Mouse (Mus musculus) E14TG2a.4 (cell line): Measurements from ENCODE around the gene Bhlhe40.

Source experiments
- CTCF ChIP-seq: conservative IDR thresholded peaks from 2 replicates; pipeline ENCODE4 v1.5.1; 2014; ENCODE audit warnings: low read length
- NANOG ChIP-seq: IDR thresholded peaks from 2 replicates; pipeline ENCODE4 v1.6.1; 2014; ENCODE audit warnings: borderline replicate concordance, low read length, mixed read lengths
- POU5F1 ChIP-seq: IDR thresholded peaks from 2 replicates; pipeline ENCODE4 v1.6.1; 2014; ENCODE audit warnings: low read length, borderline replicate concordance

DNA sequence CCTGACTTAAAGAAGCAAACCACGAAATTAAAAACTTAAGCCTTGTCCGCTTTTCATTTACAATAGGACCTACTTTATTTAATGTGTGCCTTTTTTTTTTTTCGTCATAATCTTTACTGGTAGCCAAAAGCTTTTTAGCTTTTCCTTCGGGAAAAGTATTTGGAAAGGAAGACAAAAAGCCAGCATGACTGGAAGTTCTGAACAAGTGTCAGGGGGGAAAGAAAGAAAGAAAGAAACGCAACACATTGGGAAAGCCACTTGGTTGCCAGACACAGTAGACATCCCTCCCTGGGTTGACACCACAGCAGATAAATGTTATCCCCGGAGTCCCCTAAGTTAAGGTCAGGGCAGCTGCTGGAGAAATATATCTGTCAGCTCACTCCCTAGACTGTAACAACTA, 1.5 kb downstream of the Bhlhe40 start:
- TF ChIP-seq CTCF (no peak), NANOG (no peak), POU5F1 (no peak)
